Mouse (Mus musculus): Measurements from ENCODE around the gene Apaf1.

Gene Apaf1

GRCm38 (mm10) chr10:91082550-91083392 is at the start of gene Apaf1, which contains the start of gene Ikbip:
Apaf1 (minus strand) TSS chr10:91082770.
Ikbip (plus strand) TSS chr10:91082940.
- in situ Hi-C loops (cut with MboI, MseI): loop anchor here (5.0 kb wide), 1 partner anchor 40 kb away; the partner anchor contains the start of gene Slc25a3

DNA sequence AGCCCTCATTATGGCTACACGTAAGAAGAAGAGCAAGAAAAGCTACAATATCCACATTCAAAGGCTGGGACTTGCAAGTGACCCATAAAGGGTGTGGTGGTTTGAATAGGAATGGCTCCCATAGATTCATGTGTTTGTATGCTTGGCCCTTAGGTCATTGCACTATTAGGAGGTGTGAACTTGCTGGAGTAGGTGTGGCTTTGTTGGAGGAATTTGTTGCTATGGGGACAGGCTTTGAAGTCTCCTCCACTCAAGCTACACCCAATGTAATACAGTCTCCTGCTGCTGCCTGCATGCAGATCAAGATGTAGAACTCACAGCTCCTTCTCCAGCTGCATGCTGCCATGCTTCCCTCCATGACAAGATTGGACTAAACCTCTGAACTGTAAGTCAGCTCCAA is 49.0 kb upstream of the Apaf1 start:
- in situ Hi-C loops (cut with MboI, MseI): loop anchor here (25.0 kb wide), 1 partner anchor 394 kb away; no protein-coding TSS in a partner anchor

DNA sequence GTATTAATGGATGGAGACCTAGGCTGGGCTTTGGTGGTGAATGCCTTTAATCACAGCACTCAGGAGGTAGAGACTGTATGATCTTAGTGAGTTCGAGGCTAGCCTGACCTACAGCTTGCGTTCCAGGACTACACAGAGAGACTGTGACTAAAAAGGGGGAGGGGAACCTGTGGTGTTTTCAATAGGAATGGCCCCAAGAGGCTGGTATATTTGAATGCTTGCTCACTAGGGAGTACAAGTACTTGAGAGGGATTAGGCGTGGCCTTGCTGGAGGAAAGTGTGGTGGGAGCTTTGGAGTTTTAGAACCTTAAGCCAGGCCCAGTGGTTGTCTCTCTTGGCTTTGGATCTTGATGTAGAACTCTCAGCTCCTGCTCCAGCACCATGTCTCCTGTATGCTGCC is 48.2 kb upstream of the Apaf1 start:
- in situ Hi-C loops (cut with MboI, MseI): loop anchor here (25.0 kb wide), 1 partner anchor 393 kb away; no protein-coding TSS in a partner anchor

GRCm38 (mm10) chr10:91128551-91129160 is 46.1 kb upstream of the Apaf1 start:
- in situ Hi-C loops (cut with MboI, MseI): loop anchor here (25.0 kb wide), 1 partner anchor 391 kb away; no protein-coding TSS in a partner anchor

- in situ Hi-C loops (cut with MboI, MseI): loop anchor here (25.0 kb wide), 1 partner anchor 390 kb away; no protein-coding TSS in a partner anchor
These were observed 44.8 kb upstream of the Apaf1 start for GRCm38 (mm10) chr10:91127395-91127794.

GRCm38 (mm10) chr10:91126618-91127355 is 44.2 kb upstream of the Apaf1 start:
- in situ Hi-C loops (cut with MboI, MseI): loop anchor here (25.0 kb wide), 1 partner anchor 389 kb away; no protein-coding TSS in a partner anchor

GRCm38 (mm10) chr10:91123828-91124822 is 41.6 kb upstream of the Apaf1 start, which contains the start of gene Slc25a3:
Slc25a3 (minus strand) TSS chr10:91124059.
- in situ Hi-C loops (cut with MboI, MseI): loop anchor here (5.0 kb wide), 1 partner anchor 42 kb away; the partner anchor contains the start of genes Apaf1 and Ikbip

DNA sequence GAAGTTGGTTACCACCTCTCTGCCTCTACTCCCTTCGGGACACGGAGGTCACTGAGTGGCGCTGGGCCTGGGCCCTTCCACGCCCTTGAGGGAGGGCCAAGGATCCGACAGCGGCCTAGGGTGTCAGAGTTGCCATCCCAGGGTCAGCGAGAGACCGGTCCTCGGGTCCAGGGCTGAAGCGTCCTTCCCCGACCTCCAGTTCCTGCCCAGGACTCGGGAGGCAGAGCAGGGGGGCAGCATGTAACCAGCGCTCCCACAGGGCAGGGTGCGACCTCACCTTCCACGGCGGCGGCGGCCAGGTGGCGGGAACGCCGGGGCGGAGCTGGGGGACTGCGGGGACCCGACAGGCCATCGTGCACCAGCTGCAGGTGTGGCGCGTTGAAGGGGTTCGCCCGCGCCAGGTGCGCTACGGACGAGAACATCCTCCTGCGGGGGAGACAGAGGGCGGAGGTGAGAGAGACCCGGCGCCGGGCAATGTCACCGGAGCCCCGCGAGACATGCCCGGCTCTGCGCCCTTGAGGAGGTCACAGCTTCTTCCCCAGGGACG is 40.8 kb upstream of the Apaf1 start:
- in situ Hi-C loops (cut with MboI, MseI): loop anchor here (5.0 kb wide), 1 partner anchor 41 kb away; the partner anchor contains the start of genes Apaf1 and Ikbip

DNA sequence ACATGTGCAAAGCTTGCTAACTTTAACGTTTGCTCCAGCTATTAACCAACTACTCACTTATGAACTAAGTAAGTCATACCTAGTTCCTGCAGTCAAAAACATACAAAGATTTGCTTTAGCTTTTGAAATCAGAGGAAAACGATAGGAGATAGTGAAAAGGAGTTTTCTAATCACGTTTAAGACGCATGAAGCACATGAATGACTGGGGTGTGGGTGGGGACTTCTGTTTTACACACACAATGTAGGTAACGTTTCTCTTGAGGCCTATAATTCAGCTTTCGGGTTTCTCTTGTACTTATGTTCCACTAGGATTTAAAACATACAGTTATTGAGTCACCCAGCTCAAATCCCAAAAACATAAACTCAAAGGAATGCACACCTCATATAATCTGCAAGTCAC is 40.1 kb upstream of the Apaf1 start:
- in situ Hi-C loops (cut with MboI, MseI): loop anchor here (5.0 kb wide), 1 partner anchor 40 kb away; the partner anchor contains the start of genes Apaf1 and Ikbip

- in situ Hi-C loops (cut with MboI, MseI): no loop called here
These were observed 34.4 kb upstream of the Apaf1 start for GRCm38 (mm10) chr10:91116958-91117357.

GRCm38 (mm10) chr10:91109841-91110240 is 27.3 kb upstream of the Apaf1 start:
- in situ Hi-C loops (cut with MboI, MseI): no loop called here

DNA sequence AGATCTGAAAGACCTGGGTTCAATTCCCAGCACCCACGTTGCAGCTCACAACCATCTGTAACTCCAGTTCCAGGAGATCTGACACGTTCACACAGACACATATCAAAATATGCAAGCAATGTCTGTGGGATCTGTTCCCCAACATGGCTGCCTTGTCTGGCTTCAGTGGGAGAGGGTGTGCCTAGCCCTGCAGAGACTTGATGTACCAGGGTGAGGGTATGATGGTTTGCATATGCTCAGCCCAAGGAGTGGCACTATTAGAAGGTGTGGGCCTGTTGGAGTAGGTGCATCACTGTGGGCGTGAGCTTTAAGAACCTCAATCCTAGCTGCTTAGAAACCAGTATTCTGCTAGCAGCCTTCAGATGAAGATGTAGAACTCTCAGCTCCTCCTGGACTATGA is 23.4 kb upstream of the Apaf1 start:
- in situ Hi-C loops (cut with MboI, MseI): no loop called here

DNA sequence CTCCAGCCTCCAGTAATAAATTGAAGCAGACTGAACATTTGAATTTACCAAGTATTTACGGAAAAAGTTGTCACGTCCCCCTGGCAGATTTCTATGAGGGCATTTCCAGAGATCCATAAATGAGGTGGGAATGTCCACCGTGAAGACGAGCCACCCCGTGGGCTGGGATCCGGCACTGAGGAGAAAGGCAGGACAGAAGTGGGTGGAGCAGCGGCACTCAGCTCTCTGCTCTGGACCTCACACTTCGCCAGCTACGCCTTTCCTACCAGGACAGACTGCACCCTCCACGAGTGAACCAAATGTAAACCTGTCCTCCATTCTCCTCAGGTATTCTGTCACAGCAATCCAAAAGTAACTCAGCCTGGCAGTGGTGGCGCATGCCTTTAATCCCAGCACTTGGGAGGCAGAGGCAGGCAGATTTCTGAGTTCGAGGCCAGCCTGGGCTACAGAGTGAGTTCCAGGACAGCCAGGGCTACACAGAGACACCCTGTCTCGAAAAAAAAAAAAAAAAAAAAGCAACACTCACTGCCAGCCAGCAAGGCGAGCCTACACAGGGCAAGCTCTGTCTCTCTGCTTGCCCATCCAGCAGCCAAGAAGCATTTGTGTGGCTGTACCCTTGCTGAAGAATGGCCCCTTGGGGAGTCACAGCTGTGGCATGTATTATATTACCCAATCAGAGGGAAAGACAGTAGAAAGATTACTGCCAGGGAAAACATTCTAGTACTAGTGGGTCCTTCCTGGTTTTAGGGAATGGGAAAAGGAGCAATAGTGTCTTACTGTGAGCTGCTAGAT is 20.4 kb upstream of the Apaf1 start:
- in situ Hi-C loops (cut with MboI, MseI): no loop called here

DNA sequence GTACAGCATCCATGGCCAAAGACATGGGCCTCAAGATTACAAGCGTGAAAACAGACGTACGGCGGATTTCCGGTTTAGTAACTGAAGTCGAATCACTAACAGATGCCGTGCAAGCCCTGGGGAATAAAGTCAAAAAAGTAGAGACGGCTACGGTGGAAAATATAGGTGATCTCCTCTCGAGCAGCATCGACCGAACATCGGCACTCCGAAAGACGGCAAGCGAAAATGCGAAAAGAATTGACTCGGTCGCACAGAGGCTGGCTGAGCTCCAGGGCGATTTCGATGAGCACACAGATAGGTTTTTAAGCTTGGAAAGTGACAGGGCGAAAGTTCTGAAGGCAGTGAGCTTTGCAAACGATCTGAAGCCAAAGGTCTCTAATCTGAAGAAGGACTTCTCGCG is 19.4 kb upstream of the Apaf1 start:
- in situ Hi-C loops (cut with MboI, MseI): no loop called here

DNA sequence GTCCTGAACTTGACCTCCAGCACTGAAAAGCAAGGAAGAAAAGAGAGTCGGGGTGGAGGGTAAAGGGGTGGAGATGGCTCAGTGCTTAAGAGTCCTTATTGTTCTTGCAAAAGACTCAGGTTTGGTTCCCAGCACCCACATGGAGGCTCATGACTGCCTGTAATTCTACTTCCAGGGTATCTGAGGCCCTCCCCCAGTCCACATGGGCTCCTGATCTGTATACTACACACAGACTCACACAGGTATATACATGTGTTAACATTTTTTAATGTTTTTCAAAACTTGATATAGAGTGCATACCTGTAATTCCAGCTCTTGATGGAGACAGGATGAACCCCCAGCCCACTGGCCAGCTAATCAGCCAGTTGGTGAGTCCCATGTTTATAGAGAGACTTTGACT is 17.5 kb upstream of the Apaf1 start:
- in situ Hi-C loops (cut with MboI, MseI): no loop called here

GRCm38 (mm10) chr10:91098056-91098455 is 15.5 kb upstream of the Apaf1 start:
- in situ Hi-C loops (cut with MboI, MseI): no loop called here

DNA sequence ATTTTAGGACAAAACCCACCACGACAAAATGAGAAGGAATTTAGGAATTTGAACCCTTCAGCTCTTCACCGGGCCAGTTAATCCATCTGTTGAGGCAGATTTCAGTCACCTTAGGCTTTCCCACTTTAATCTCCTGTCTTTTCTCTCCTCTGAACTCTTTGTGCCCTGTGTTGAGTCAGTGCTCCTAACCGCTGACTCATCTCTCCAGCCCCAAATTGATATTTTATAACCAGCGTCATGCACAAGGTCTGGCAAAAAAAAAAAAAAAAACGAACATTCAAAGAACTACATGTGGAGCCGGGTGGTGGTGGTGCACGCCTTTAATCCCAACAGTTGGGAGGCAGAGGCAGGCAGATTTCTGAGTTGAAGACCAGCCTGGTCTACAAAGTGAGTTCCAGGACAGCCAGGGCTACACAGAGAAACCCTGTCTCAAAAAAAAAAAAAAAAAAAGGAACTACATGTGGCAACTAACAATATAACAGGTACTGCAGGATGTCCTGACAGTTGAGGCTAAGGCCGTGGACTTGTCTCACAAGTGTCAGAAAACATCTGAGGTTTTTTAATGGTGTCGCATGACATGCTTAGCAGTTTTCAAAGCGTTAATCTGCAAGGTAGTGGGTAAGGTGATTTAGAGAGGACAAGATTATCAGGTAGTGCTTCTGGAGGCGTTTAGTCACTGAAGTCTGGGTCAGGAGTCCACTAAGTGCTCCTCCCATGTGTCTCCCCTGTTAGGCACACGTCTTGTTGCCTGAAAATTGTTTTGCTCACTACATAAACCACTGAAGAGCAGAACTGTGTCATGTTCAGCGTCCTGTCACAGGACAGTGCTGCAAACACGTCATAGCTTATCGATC is 11.9 kb upstream of the Apaf1 start:
- in situ Hi-C loops (cut with MboI, MseI): no loop called here

DNA sequence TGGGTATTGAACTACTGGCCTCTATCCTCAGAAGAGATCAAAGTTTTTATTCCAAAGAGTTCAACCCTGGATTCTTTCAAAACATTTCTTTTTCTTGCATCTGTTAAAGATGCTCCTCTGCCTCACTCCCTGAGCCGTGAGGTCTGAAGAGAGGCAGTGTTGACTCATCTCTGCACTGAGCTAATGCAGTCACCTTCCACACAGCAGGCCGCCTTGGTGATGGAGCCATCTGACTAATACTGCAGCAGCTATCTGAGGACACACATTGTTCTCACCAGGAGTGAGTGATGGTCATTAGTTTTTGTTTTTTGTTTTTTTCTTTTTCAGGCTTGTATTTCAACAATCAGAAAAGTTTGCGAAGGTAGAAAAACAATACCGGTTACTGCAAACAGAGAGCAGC is 10.2 kb upstream of the Apaf1 start:
- in situ Hi-C loops (cut with MboI, MseI): no loop called here

All from regulatory T cell (primary cell).